12 mouse cellular contexts compared by ENCODE assay signal in the genomic region with DNA sequence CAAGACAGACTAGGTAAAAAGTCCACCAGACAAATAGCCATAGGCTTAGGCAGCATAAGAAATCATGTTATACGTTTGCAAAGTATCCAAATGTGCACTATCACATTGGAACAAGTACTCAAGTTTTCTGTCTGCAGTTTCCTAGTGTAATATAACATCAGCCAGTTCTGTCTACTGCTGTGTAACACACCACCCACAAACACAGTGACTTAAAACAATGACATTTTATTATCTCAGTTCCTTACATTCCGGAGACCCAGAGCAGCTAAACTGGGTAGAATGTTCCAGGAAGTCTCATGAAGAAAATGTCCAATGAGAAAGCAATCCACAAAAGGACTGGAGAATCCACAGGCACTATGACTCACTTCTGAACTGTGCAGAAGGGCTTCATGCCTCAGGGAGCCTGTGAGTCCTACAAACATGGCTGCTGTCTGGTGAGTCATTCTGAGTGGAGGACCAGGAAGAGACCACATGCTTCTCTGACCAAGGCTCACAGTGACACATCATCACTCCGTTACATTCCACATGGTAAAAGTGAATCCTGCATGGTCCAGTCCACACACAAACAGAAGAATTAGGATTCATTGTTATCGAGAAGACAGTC. TPM values are rescaled to one million over a fixed set of nuclear protein-coding genes. Genes with fewer than 3 reads are reported as not detected.
DNase-seq lines count a peak whose midpoint lies in the region; ATAC-seq and TF ChIP-seq lines count a peak whose summit lies in the region.
"Had no signal": no experiment of that assay in that cellular context is flagged by ENCODE, and none has a peak within 500 bp of the region (broad histone marks: within the 10 kb centered on the region; RNA-seq: fewer than 3 reads in every experiment).

No protein-coding gene starts in this region.

- no peaks in the 10 kb centered on the region for H3K79me2 ChIP-seq in macrophage (ENCODE audit: inconsistent target)

- 74% methylated on average over 4 of the region's 4 CpGs for WGBS in kidney, postnatal 0 days
- WGBS in macrophage (ENCODE audit: missing documents), result 79% methylated on average over 4 of the region's 4 CpGs
- 93% methylated on average over 4 of the region's 4 CpGs for WGBS in limb, embryonic 10.5 days

- no peak for TF ChIP-seq CTCF in kidney, postnatal 0 days (IDR thresholded peaks at IDR 0.05; ENCODE audit: low read depth)

- H3K9ac ChIP-seq in kidney, postnatal 0 days (ENCODE audit: low read depth, low read length), result no peak overlapping the region
- H3K9ac ChIP-seq: lung, embryonic 14.5 days had no signal

- H3K9me3 ChIP-seq in kidney, postnatal 0 days (replicated peaks; ENCODE audit: low read length), result no peaks in the 10 kb centered on the region
- no peaks in the 10 kb centered on the region for H3K9me3 ChIP-seq in limb, embryonic 10.5 days (replicated peaks)

- peak; percentile 12 to 46 for DNase-seq in adrenal gland, postnatal 36 days
- no peak for DNase-seq in adrenal gland, postnatal 25 days
- DNase-seq in kidney, postnatal 0 days (ENCODE audit: low spot score), result peak; percentile 37
- DNase-seq in kidney, adult 9 months, result no peak
- DNase-seq in NIH3T3 (ENCODE audit: low read depth), result peak; percentile 87
- DNase-seq in limb, embryonic 10.5 days (ENCODE audit: low spot score), result no peak
- no peak for DNase-seq in spleen, postnatal 10 days (ENCODE audit: low spot score in 2 of 2)
- DNase-seq: gastrocnemius, adult 2 months; lung, embryonic 14.5 days; midbrain, embryonic 14.5 days had no signal

- no peaks in the 10 kb centered on the region for H3K4me1 ChIP-seq in kidney, postnatal 0 days (replicated peaks; ENCODE audit: insufficient read depth, low read length)
- H3K4me1 ChIP-seq in limb, embryonic 10.5 days, result no peaks in the 10 kb centered on the region

- H3K4me2 ChIP-seq in kidney, postnatal 0 days (ENCODE audit: low read length), result no peak overlapping the region
- H3K4me2 ChIP-seq: lung, embryonic 14.5 days had no signal

- H3K36me3 ChIP-seq in kidney, postnatal 0 days (ENCODE audit: insufficient read depth, low read length), result no peaks in the 10 kb centered on the region
- no peaks in the 10 kb centered on the region for H3K36me3 ChIP-seq in macrophage (ENCODE audit: inconsistent target)
- H3K36me3 ChIP-seq in limb, embryonic 10.5 days, result no peaks in the 10 kb centered on the region

- peak overlapping the region; percentile 25; the same call in 1 of the 2 replicates for H3K27ac ChIP-seq in kidney, postnatal 0 days
- H3K27ac ChIP-seq in macrophage, result peak overlapping the region; percentile 38
- H3K27ac ChIP-seq in limb, embryonic 10.5 days, result no peak overlapping the region
- H3K27ac ChIP-seq: gastrocnemius, adult 2 months had no signal

- H3K27me3 ChIP-seq in kidney, postnatal 0 days (ENCODE audit: insufficient read depth, low read length), result no peaks in the 10 kb centered on the region
- H3K27me3 ChIP-seq in limb, embryonic 10.5 days (ENCODE audit: low read depth, poor library complexity, severe bottlenecking), result no peaks in the 10 kb centered on the region

- H3K4me3 ChIP-seq in kidney, postnatal 0 days (replicated peaks; ENCODE audit: low read depth, low read length), result no peak overlapping the region
- H3K4me3 ChIP-seq in macrophage (ENCODE audit: inconsistent target), result no peak overlapping the region
- no peak overlapping the region for H3K4me3 ChIP-seq in limb, embryonic 10.5 days
- H3K4me3 ChIP-seq: erythroblast, embryonic 14.5 days; gastrocnemius, adult 2 months had no signal

- ATAC-seq in kidney, postnatal 0 days (replicated peaks; ENCODE audit: low FRiP score, low read depth), result peak; percentile 89

RNA-seq across cellular contexts. Expression of a gene that starts 24.0 kb away (rescaled TPM):
- 10 to 100 TPM; 45.5 to 50.3 TPM for total RNA-seq in adrenal gland, postnatal 36 days (2021)
- 30.6 and 37.6 TPM in 2 replicates for total RNA-seq in adrenal gland, postnatal 25 days (2021)
- polyA plus RNA-seq in kidney, postnatal 0 days (2015; fragmentation: Nextera tagmentation; extraction: Ambion mirVana), result 50.3 and 62.0 TPM in 2 replicates
- 1,000 to 10,000 TPM in 5 of 26 experiments, 100 to 1,000 TPM in 21; 214 to 1,575 (median 623) TPM for total RNA-seq in macrophage (2018; cell fraction: chromatin; rRNA removed)
- 1,000 to 10,000 TPM in 3 of 26 experiments, 100 to 1,000 TPM in 23; 179 to 1,130 (median 488) TPM for total RNA-seq in macrophage (2018; cell fraction: cytosol; rRNA removed)
- total RNA-seq in macrophage (2018; cell fraction: nucleus; rRNA removed), result 1,000 to 10,000 TPM in 11 of 26 experiments, 100 to 1,000 TPM in 15; 236 to 1,693 (median 931) TPM
- polyA plus RNA-seq in macrophage (2018), result 120 to 182 TPM (median 126 TPM) in 3 replicates
- polyA plus RNA-seq in limb, embryonic 10.5 days (2016; fragmentation: Nextera tagmentation; extraction: Ambion mirVana), result 19.4 and 19.6 TPM in 2 replicates

Comparison
In these comparisons a context has a peak if more than half of its experiments do, and no peak if none do; other contexts are left out.
1. DNase-seq: peak in adrenal gland, postnatal 36 days (2 of 2), kidney, postnatal 0 days (single experiment) and NIH3T3 (single experiment); none in adrenal gland, postnatal 25 days (single experiment), kidney, adult 9 months (single experiment), limb, embryonic 10.5 days (single experiment) and spleen, postnatal 10 days (0 of 2).